Mouse (Mus musculus): ENCODE results near the gene Acer1.
A peak's percentile ranks its signal among the peaks of the same experiment; 100 is the strongest.
"Not testable (repeated sequence)": the region's sequence is repeated elsewhere in the genome, so short reads cannot be mapped to it uniquely, and the experiment has no call there.

The Acer1 gene

DNA sequence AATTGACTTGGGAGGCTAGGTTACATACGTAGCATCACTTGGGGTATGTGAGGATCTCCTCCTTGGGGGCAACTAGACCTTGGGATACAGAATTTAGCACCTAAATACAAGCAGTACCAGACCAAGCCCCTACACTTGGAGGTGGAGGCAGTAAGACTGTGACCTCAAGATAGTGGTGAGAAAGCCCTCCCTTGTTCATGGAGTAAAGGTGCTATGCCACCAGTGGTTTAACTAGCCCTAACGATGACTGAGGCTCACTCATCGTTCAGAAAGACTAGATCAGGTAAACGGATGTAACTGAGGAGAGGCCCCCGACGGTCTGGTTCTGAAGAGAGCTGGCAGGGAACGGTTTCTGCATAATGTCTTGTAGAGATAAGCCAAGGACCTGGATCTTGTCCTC is 45.2 kb downstream of the Acer1 start:
- DNase-seq: no peak

GRCm38 (mm10) chr17:56935363-56936131 is 46.4 kb downstream of the Acer1 start, which contains the start of gene Mllt1:
TSS of gene Mllt1 (minus strand) at chr17:56935415.
- peak; percentile 100 for DNase-seq

DNA sequence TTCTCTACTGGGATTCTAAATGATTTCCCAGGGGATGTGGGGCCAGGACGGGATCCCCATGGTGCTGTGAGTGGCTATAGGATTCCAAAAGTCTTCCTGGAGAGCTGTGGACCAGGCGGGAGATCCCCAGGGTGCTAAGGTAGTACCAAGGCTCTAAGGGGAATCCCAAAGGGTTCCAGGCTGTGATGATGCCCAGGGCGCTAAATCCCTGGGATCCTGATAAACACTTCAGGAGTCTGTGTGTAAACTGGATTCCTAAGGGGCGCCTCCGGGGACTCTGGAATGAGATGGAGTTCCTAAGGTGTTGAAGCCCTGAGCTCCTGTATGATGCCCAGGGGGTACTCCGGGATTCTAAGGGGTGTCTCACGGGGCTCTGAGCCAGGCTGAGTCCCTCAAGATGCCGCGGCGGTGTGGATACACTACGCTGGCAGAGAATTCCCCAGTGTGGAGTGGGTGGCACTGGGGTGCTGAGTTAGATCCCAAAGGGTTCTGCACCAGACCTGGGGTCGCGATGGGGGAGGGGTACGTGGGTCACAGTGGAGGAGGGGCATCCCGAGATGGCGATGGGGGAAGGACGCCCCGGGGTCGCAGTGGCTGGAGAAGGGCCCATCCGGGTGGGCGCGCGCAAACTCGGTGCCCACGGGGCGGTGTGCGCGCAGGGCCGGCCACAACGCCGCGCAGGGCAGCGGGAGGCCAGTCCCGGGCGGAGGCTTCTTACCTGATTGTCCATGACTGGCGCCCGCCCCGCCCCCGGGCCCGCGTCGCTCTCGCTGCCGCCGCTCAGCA is 47.2 kb downstream of the Acer1 start:
- DNase-seq: peak; percentile 13 to 72

GRCm38 (mm10) chr17:56933395-56933794 is 48.5 kb downstream of the Acer1 start:
- no peak for DNase-seq

DNA sequence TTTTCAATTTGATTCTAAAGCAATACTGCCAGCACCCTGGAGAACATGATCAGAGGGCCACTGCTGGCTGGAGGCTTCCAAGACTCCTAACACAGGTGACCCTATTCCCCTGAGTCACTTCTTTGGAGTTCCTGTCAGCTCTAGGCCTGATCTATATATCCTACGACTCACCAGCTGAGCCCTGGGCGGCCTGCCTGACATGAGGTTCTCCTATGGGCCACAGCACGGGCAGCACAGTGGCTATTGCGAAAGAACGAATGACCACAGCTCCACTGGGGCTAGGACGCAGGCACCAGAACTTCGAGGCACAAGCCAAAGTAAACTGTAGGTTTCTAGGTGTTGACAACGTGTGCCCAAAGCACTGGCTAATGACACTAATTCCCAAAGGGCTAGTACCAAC is 51.9 kb downstream of the Acer1 start:
- DNase-seq: no peak

DNA sequence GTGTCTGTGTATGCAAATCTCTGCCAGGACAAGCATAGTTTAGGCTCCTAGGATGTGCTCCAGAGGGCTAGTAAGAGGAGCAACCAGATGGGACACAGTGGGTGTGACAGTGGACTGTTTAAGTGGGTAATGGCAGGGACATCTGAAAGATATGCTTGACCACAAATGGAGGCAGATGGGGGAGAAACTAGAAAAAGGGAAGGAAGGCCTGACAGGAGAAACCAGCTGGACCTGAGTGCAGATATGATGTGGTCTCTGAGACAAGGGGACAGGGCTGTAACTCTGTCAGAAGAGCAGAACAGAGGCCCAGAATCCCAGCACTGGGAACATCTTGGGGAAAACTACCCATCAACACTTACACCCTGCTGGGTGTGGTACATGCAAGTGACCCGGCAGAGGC is 52.4 kb downstream of the Acer1 start:
- no peak for DNase-seq

GRCm38 (mm10) chr17:56929101-56929500 is 52.8 kb downstream of the Acer1 start:
- DNase-seq: no peak

- DNase-seq: no peak
Measured at GRCm38 (mm10) chr17:56925998-56926397, 55.9 kb downstream of the Acer1 start.

- DNase-seq: no peak
Measured at GRCm38 (mm10) chr17:56919725-56920124, 62.2 kb downstream of the Acer1 start.

DNA sequence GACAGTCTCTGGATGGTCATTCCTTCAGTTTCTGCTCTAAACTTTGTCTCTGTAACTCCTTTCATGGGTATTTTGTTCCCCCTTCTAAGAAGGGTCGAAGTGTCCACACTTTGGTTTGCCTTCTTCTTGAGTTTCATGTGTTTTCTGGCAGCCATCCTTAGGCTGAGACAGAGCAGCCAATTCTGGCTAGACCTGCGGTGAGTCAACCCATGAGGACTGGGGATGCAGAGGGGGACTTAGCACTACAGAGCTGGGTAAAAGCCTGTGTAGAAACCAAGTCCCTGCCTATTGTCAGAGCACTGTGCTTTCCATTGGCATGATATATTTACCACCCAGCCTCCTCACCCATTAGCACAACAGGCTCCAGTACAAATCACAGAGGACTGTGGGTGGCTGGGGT is 64.8 kb downstream of the Acer1 start:
- DNase-seq: no peak

DNA sequence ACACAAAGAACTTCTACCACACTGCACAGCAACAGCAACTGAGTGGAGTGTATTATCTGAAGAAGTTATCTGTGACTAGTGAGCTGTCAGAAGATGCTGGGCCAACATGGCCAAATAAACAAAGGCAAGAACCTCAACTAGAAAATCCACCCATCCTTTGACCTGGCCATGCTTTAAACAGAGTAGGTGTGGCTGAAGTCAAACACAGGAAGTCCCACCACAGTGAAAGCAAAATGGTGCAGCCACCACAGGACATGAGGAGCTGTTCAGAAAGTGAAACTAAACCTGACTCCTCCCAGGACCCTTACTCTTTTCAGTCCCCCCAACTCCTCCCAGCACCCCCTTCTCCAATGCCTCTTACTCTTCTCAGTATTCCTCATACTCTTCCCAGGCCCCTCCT is 68.5 kb downstream of the Acer1 start:
- DNase-seq: no peak

DNA sequence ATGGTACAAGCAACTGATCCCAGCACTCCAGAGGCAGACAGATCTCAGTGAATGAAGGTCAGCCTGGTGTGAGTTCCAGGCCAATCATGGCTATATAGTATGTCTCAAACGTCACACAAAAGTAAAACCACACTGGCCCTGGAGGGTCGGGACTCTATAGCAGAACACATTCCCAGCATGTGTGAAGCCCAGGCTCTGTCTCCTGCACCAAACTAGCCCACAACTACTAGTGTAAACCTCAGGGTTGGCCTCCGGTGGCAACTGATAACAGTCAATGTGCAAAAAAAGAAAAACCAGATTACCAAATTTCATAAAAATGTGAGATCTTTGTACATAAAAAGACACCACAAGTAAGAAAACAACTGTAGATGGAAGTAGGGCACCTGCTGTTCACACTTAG is 68.9 kb downstream of the Acer1 start:
- no peak for DNase-seq

DNA sequence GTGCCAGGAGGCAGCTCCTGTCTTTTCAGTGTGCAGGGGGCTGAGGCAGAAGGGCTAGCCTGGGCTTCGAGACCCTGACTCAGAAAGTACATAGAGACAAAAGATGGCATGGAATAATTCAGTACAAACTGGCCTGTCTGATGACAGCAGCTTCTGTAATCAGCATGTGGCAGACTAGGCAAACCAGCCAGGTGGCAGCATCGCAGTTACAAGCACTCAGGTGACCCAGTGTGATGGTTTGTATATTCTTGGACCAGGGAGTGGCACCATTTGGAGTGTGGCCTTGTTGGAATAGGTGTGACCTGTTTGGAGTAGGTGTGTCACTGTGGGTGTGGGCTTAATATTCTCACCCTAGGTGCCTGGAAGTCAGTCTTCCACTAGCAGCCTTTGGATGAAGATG is 72.2 kb downstream of the Acer1 start:
- not testable (repeated sequence) for DNase-seq

DNA sequence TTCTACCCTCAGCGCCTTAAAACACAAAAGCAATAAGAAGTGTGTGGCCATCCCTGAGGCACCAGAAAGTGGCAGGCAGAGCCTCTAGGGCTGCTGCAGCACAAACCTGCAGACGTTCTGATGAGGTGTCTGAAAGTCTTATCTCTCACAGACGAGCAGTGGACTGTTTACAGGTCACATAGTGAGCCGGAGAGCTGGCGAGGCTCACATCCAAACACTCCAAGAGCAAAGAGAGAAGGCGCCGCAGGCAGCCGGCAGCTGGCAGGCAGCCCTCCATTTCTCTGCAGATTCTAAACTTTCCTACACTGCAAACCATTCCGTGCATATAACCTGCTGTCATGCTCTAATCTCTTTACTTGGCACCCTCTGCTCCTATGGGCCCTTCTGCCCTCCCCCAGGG is 74.0 kb downstream of the Acer1 start:
- peak; percentile 28 to 47 for DNase-seq

GRCm38 (mm10) chr17:56907096-56907495 is 74.8 kb downstream of the Acer1 start:
- no peak for DNase-seq

DNA sequence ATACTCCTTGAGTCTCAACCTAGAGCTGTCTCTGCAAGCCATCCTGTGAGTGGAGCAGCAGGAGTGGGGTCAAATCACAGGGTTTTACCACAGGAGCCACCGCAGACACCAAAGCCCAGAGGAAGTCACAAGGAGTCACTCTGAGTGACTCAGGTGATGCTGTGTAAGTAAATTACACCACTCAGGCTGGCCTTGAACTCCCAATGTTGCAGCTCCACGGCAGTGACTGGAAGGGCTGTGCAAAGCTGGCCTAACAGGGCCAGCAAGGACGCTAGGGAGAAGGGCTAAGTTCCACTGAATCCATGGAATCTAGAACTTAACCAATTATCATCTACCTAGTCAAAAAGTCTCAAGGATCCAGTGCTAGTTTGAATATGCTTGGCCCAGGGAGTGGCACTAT is 75.8 kb downstream of the Acer1 start:
- DNase-seq: no peak

Data from cerebellum, postnatal 10 days (tissue).